Mouse (Mus musculus): Measurements from ENCODE around the gene Pced1a. TPM values are rescaled to one million over a fixed set of nuclear protein-coding genes. Genes with fewer than 3 reads are reported as not detected.

Gene Pced1a
- polyA plus RNA-seq (2014; fragmentation: Nextera tagmentation; extraction: Ambion mirVana): 7.5 and 8.0 TPM in 2 replicates

DNA sequence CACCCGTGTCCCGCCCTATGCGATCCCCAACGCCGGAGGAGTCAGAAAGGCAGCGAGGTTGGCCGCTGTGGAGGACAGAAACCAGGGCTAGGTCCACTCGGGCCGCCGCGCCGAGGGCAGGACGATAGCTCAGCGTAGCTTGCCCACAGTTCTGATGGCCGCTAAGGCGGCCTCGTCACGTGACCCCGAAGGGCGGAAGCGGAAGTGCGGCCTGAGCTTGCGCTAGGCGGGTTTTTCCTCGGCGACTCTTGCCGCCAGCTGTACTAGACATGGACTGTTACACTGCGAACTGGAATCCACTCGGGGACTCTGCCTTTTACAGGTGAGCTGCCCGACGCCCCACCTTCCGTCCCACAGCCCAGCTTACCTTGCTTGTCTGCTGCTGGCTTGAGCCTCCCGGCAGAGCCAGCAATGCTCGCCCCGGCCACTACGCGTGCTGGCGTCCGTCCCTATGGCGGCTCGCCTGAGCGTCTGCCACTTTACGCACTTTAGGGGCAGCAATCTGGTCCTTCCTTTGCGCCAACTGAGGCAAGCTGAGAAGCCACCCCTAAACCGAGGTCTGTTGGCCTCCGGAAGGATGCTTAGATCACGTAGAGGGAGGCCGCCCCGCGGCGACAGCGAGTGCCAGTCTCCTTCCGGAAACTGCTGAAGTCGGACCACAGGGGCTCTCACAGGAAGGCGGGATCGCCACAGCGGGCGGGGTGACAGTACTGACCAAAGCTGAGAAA is at the start of gene Pced1a, which contains the start of gene Vps16:
Gene Pced1a (minus strand): TSS at position 576 of the 728 bp plus-strand sequence.
Gene Vps16 (plus strand): TSS at position 214 of the 728 bp plus-strand sequence.
- ATAC-seq (ENCODE audit: low FRiP score) (peak; percentile 96), DNase-seq (ENCODE audit: low spot score, missing footprints) (peak; percentile 100)
- H3K4me2 ChIP-seq: peak within 1 kb of the TSS; percentile 83
- peaks cover 12% of the 10 kb centered on the region for H3K4me1 ChIP-seq (ENCODE audit: control insufficient read depth, insufficient read depth, low read length)
- H3K4me3 ChIP-seq (ENCODE audit: low read depth, low read length): peak within 1 kb of the TSS; percentile 60
- WGBS: under 1% methylated on average over 58 of the region's 58 CpGs
- peak within 1 kb of the TSS; percentile 76 for H3K9ac ChIP-seq (ENCODE audit: low read length)
- peak within 1 kb of the TSS; percentile 58 for H3K27ac ChIP-seq (ENCODE audit: low read depth, low read length)
- H3K27me3 ChIP-seq (ENCODE audit: control insufficient read depth, insufficient read depth, low read length): no peaks in the 10 kb centered on the region
- no peaks in the 10 kb centered on the region for H3K9me3 ChIP-seq (ENCODE audit: control insufficient read depth, low read length)
- no peaks in the 10 kb centered on the region; the same call in 1 of the 2 replicates for H3K36me3 ChIP-seq (ENCODE audit: control insufficient read depth, insufficient read depth, low read length)

DNA sequence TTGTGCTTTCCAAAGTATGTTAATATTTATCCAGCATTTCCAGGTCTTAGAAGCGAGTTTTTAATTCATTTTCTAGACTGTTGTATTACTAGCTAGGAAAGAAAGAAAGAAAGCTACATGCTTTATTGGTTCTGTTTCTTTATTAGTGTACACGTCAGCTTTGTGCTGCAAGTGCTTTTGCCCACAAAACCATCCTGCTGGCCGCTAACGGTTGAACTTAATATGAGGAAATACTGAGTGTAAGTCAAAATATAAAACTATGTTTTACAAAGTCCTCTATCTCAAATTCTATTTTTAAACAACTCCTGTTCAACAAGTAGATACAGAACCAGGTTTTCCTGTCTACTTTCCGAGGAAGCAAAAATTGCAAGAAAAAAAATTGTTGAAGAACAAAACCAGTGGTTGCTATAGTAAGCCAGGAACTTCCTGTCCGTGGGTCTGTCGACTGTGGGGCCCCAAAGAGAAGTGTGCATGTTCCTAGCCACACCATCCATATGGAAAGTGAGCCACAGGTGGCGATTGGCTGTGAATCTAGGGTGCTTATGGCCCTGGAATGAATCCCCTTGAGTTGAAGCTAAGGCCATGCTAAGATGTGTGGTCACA is 48.5 kb upstream of the Pced1a start:
- 88% methylated on average over 8 of the region's 8 CpGs for WGBS
- Histone ChIP-seq H3K27ac (ENCODE audit: low read depth, low read length) (no peak overlapping the region), H3K4me1 (ENCODE audit: control insufficient read depth, insufficient read depth, low read length) (peaks cover 16% of the 10 kb centered on the region), H3K9me3 (ENCODE audit: control insufficient read depth, low read length) (no peaks in the 10 kb centered on the region), H3K9ac (ENCODE audit: low read length) (no peak overlapping the region), H3K4me3 (ENCODE audit: low read depth, low read length) (no peak overlapping the region), H3K27me3 (ENCODE audit: control insufficient read depth, insufficient read depth, low read length) (no peaks in the 10 kb centered on the region), H3K4me2 (no peak overlapping the region), H3K36me3 (ENCODE audit: control insufficient read depth, insufficient read depth, low read length) (no peaks in the 10 kb centered on the region; the same call in 1 of the 2 replicates)
- DNase-seq (ENCODE audit: low spot score, missing footprints): no peak
- ATAC-seq (ENCODE audit: low FRiP score): no peak

- Histone ChIP-seq H3K4me3 (ENCODE audit: low read depth, low read length) (no peak overlapping the region), H3K4me2 (no peak overlapping the region), H3K9ac (ENCODE audit: low read length) (no peak overlapping the region), H3K4me1 (ENCODE audit: control insufficient read depth, insufficient read depth, low read length) (peaks cover 16% of the 10 kb centered on the region), H3K27ac (ENCODE audit: low read depth, low read length) (no peak overlapping the region), H3K27me3 (ENCODE audit: control insufficient read depth, insufficient read depth, low read length) (no peaks in the 10 kb centered on the region), H3K9me3 (ENCODE audit: control insufficient read depth, low read length) (no peaks in the 10 kb centered on the region), H3K36me3 (ENCODE audit: control insufficient read depth, insufficient read depth, low read length) (no peaks in the 10 kb centered on the region)
- WGBS: 66% methylated on average over 2 of the region's 2 CpGs
- ATAC-seq (ENCODE audit: low FRiP score) (0 out of 2 replicates have a peak, but pooled peaks have one; percentile 30), DNase-seq (ENCODE audit: low spot score, missing footprints) (no peak)
Measured at GRCm38 (mm10) chr2:130469935-130470334, 45.4 kb upstream of the Pced1a start.

- Histone ChIP-seq H3K4me3 (ENCODE audit: low read depth, low read length) (no peak overlapping the region), H3K9ac (ENCODE audit: low read length) (no peak overlapping the region), H3K9me3 (ENCODE audit: control insufficient read depth, low read length) (no peaks in the 10 kb centered on the region), H3K27me3 (ENCODE audit: control insufficient read depth, insufficient read depth, low read length) (no peaks in the 10 kb centered on the region), H3K36me3 (ENCODE audit: control insufficient read depth, insufficient read depth, low read length) (no peaks in the 10 kb centered on the region), H3K4me1 (ENCODE audit: control insufficient read depth, insufficient read depth, low read length) (peaks cover 16% of the 10 kb centered on the region), H3K27ac (ENCODE audit: low read depth, low read length) (no peak overlapping the region), H3K4me2 (no peak overlapping the region)
- ATAC-seq (ENCODE audit: low FRiP score) (no peak), DNase-seq (ENCODE audit: low spot score, missing footprints) (peak; percentile 87)
- WGBS: 19% methylated on average over 4 of the region's 4 CpGs
Measured at GRCm38 (mm10) chr2:130469366-130469765, 44.9 kb upstream of the Pced1a start.

- ATAC-seq (ENCODE audit: low FRiP score) (no peak), DNase-seq (ENCODE audit: low spot score, missing footprints) (no peak)
- Histone ChIP-seq H3K27me3 (ENCODE audit: control insufficient read depth, insufficient read depth, low read length) (no peaks in the 10 kb centered on the region), H3K4me1 (ENCODE audit: control insufficient read depth, insufficient read depth, low read length) (peaks cover 16% of the 10 kb centered on the region), H3K9me3 (ENCODE audit: control insufficient read depth, low read length) (no peaks in the 10 kb centered on the region), H3K4me2 (no peak overlapping the region), H3K4me3 (ENCODE audit: low read depth, low read length) (no peak overlapping the region), H3K9ac (ENCODE audit: low read length) (no peak overlapping the region), H3K36me3 (ENCODE audit: control insufficient read depth, insufficient read depth, low read length) (no peaks in the 10 kb centered on the region), H3K27ac (ENCODE audit: low read depth, low read length) (no peak overlapping the region)
- WGBS: 92% methylated on average over 1 of the region's 1 CpGs
Measured at GRCm38 (mm10) chr2:130466438-130466837, 41.9 kb upstream of the Pced1a start.

DNA sequence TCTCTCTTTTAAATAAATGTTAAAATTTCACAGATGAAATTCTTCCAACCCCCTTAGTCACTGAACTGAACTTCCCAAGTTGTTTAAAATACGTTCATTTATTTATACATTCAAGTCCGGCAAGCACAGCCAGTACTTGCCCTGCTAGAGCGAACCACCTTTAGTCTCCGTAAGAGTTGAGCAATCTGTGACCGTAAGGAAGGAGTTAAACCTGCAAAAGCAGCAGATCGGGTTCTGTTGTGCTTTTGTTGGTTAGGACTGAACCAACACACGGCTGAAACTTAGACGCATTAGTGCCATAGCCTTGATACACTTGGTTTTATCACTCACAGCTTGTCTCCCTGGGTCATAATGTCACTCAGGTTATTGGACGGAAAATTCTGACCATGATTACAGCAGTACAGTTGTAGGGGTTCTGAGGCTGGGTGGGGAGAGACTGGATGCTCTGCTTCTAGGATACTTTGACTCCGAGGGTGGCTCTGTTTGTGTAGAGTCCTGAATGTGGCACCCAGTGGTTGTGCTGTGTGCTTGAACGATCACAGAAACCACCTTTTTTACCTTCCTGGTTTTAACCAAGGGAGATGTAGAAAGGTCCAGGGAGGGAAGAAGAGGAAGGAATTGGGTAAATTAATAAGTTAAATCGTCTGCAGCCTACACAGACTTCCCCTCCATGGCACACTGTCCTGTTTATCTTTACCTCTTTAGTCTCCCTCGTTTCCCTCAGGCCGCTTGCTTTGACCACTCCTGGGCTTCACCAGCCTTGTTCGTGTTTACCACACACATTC is 37.0 kb upstream of the Pced1a start:
- no peak overlapping the region for H3K4me3 ChIP-seq (ENCODE audit: low read depth, low read length)
- DNase-seq (ENCODE audit: low spot score, missing footprints): no peak
- WGBS: 82% methylated on average over 15 of the region's 15 CpGs
- H3K4me2 ChIP-seq: no peak overlapping the region
- no peaks in the 10 kb centered on the region for H3K27me3 ChIP-seq (ENCODE audit: control insufficient read depth, insufficient read depth, low read length)
- ATAC-seq (ENCODE audit: low FRiP score): no peak
- no peak overlapping the region for H3K9ac ChIP-seq (ENCODE audit: low read length)
- H3K36me3 ChIP-seq (ENCODE audit: control insufficient read depth, insufficient read depth, low read length): no peaks in the 10 kb centered on the region
- no peaks in the 10 kb centered on the region for H3K9me3 ChIP-seq (ENCODE audit: control insufficient read depth, low read length)
- H3K4me1 ChIP-seq (ENCODE audit: control insufficient read depth, insufficient read depth, low read length): no peaks in the 10 kb centered on the region
- no peak overlapping the region for H3K27ac ChIP-seq (ENCODE audit: low read depth, low read length)

GRCm38 (mm10) chr2:130459576-130459975 is 35.1 kb upstream of the Pced1a start:
- Histone ChIP-seq H3K4me1 (ENCODE audit: control insufficient read depth, insufficient read depth, low read length) (no peaks in the 10 kb centered on the region), H3K27ac (ENCODE audit: low read depth, low read length) (no peak overlapping the region), H3K4me3 (ENCODE audit: low read depth, low read length) (no peak overlapping the region), H3K9ac (ENCODE audit: low read length) (no peak overlapping the region), H3K36me3 (ENCODE audit: control insufficient read depth, insufficient read depth, low read length) (no peaks in the 10 kb centered on the region), H3K27me3 (ENCODE audit: control insufficient read depth, insufficient read depth, low read length) (no peaks in the 10 kb centered on the region), H3K9me3 (ENCODE audit: control insufficient read depth, low read length) (no peaks in the 10 kb centered on the region), H3K4me2 (no peak overlapping the region)
- WGBS: 93% methylated on average over 3 of the region's 3 CpGs
- no peak for DNase-seq (ENCODE audit: low spot score, missing footprints)
- no peak for ATAC-seq (ENCODE audit: low FRiP score)

DNA sequence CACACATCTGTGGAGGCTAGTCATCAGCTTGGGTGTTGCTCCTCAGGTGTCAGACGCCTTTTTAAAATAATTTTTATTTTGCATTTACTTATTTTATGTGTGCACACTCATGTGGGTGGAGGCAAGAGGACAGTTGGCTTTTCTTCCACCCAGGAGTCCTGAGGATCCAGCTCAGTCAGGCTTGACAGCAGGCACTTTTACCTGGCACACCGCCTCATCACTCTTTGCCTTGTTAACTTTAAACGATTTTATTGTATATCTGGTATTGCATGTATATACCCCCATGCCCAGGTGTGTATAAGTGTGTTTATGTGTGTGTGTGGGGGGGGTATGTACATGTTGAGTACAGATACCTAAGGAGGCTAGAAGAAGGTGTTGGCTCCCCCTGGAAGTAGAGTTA is 33.4 kb upstream of the Pced1a start:
- H3K4me1 ChIP-seq (ENCODE audit: control insufficient read depth, insufficient read depth, low read length): no peaks in the 10 kb centered on the region
- no peak overlapping the region for H3K9ac ChIP-seq (ENCODE audit: low read length)
- no peak overlapping the region for H3K4me2 ChIP-seq
- no peak overlapping the region for H3K27ac ChIP-seq (ENCODE audit: low read depth, low read length)
- DNase-seq (ENCODE audit: low spot score, missing footprints) (no peak), ATAC-seq (ENCODE audit: low FRiP score) (no peak)
- no peaks in the 10 kb centered on the region for H3K9me3 ChIP-seq (ENCODE audit: control insufficient read depth, low read length)
- no peaks in the 10 kb centered on the region for H3K36me3 ChIP-seq (ENCODE audit: control insufficient read depth, insufficient read depth, low read length)
- no peaks in the 10 kb centered on the region for H3K27me3 ChIP-seq (ENCODE audit: control insufficient read depth, insufficient read depth, low read length)
- no peak overlapping the region for H3K4me3 ChIP-seq (ENCODE audit: low read depth, low read length)
- 94% methylated on average over 3 of the region's 3 CpGs for WGBS
